Comparison of ENCODE assay signal across 9 mouse cellular contexts in genomic region chr11:71674319-71674718, GRCm38 (mm10).
DNase-seq lines count a peak whose midpoint lies in the region; ATAC-seq and TF ChIP-seq lines count a peak whose summit lies in the region.
"Had no signal": no experiment of that assay in that cellular context is flagged by ENCODE, and none has a peak within 500 bp of the region (broad histone marks: within the 10 kb centered on the region; RNA-seq: fewer than 3 reads in every experiment).

No protein-coding gene starts in this region.

- H3K9me3 ChIP-seq in E14TG2a.4 (ENCODE audit: low read length): no peaks in the 10 kb centered on the region
- H3K9me3 ChIP-seq in midbrain, embryonic 13.5 days: no peaks in the 10 kb centered on the region

- H3K4me1 ChIP-seq in E14TG2a.4 (replicated peaks; ENCODE audit: low read depth, low read length): no peaks in the 10 kb centered on the region
- peaks cover 16% of the 10 kb centered on the region for H3K4me1 ChIP-seq in cerebellum, adult 2 months (ENCODE audit: control insufficient read depth, insufficient read depth, low read length)
- H3K4me1 ChIP-seq in midbrain, embryonic 13.5 days (replicated peaks): peaks cover 8% of the 10 kb centered on the region

- no peak overlapping the region for H3K9ac ChIP-seq in midbrain, embryonic 13.5 days (replicated peaks)

- peak; percentile 53 to 88 for DNase-seq in frontal cortex, adult 2 months (ENCODE audit: extremely low spot score in 1 of 2, low spot score in 1 of 2)
- peak; percentile 53 to 62 for DNase-seq in cerebellum, adult 2 months
- peak; percentile 23 to 40 for DNase-seq in heart, adult 9 months (ENCODE audit: low spot score in 2 of 2)
- DNase-seq in layer of hippocampus, postnatal 36 days: peak; percentile 68 to 74
- peak; percentile 87 for DNase-seq in thymus, postnatal 14 days

- H3K27me3 ChIP-seq in E14TG2a.4 (ENCODE audit: insufficient read depth, low read length): no peaks in the 10 kb centered on the region
- no peaks in the 10 kb centered on the region for H3K27me3 ChIP-seq in cerebellum, adult 2 months (ENCODE audit: control insufficient read depth, insufficient read depth, low read length)
- no peaks in the 10 kb centered on the region for H3K27me3 ChIP-seq in midbrain, embryonic 13.5 days

- ATAC-seq in frontal cortex, adult (ENCODE audit: low TSS enrichment): no peak
- ATAC-seq in midbrain, embryonic 13.5 days: peak; percentile 79; the same call in 1 of the 2 replicates

- no peak overlapping the region for H3K4me3 ChIP-seq in E14TG2a.4 (replicated peaks; ENCODE audit: low read length)
- H3K4me3 ChIP-seq in cerebellum, adult 2 months (replicated peaks; ENCODE audit: insufficient read depth, low read depth, low read length): no peak overlapping the region
- H3K4me3 ChIP-seq in midbrain, embryonic 13.5 days (replicated peaks): no peak overlapping the region

- TF ChIP-seq CTCF in E14TG2a.4 (conservative IDR thresholded peaks at IDR 0.05; ENCODE audit: low read length): peak; percentile 69
- TF ChIP-seq CTCF in cerebellum, adult 2 months (IDR thresholded peaks at IDR 0.05; ENCODE audit: borderline replicate concordance, insufficient read depth, low read depth, low read length): peak; percentile 47; the same call in 1 of the 2 replicates

- TF ChIP-seq POLR2A in cerebellum, adult 2 months (IDR thresholded peaks at IDR 0.05; ENCODE audit: borderline replicate concordance, insufficient read depth, low read length): no peak

- no peak overlapping the region for H3K4me2 ChIP-seq in midbrain, embryonic 13.5 days (replicated peaks)

- H3K27ac ChIP-seq in cerebellum, adult 2 months (ENCODE audit: insufficient read depth, low read length): no peak overlapping the region
- H3K27ac ChIP-seq in midbrain, embryonic 13.5 days: no peak overlapping the region

- no peaks in the 10 kb centered on the region for H3K36me3 ChIP-seq in E14TG2a.4 (ENCODE audit: insufficient read depth, low read length)
- no peaks in the 10 kb centered on the region for H3K36me3 ChIP-seq in midbrain, embryonic 13.5 days
- H3K36me3 ChIP-seq: G1E had no signal

- WGBS in cerebellum, adult 2 months: 69% methylated on average over 5 of the region's 5 CpGs
- 39% methylated on average over 5 of the region's 5 CpGs for WGBS in midbrain, embryonic 13.5 days

Comparison
In these comparisons a context has a peak if more than half of its experiments do, and no peak if none do; other contexts are left out.
1. DNase-seq: peak in every context shown above with its lines; median percentile 87 in thymus, postnatal 14 days; 71 in layer of hippocampus, postnatal 36 days; 70 in frontal cortex, adult 2 months; 58 in cerebellum, adult 2 months; 32 in heart, adult 9 months.